Mouse (Mus musculus): Measurements from ENCODE around the gene Tmem119.

GRCm38 (mm10) chr5:113827991-113828411 is 27.7 kb upstream of the Tmem119 start:
- TF ChIP-seq CTCF (IDR thresholded peaks at IDR 0.05; ENCODE audit: insufficient read depth, low read length) = no peak
- no peak for TF ChIP-seq POLR2A (IDR thresholded peaks at IDR 0.05; ENCODE audit: borderline replicate concordance, extremely low read depth, low read depth, low read length)

All from lung, adult 2 months (tissue).